Mouse (Mus musculus): ENCODE data around the gene Pef1. TPM values are rescaled to one million over a fixed set of nuclear protein-coding genes. Genes with fewer than 3 reads are reported as not detected.
A peak's percentile ranks its signal among the peaks of the same experiment; 100 is the strongest.

The Pef1 gene
- total and polyA plus RNA-seq, 2 experiments from 2014 or later: 62.0 to 93.4 TPM

- peak; percentile 54 for DNase-seq (ENCODE audit: low spot score)
- peaks cover 56% of the 10 kb centered on the region for H3K4me1 ChIP-seq (ENCODE audit: insufficient read depth, low read length)
- ATAC-seq: peak; percentile 39; the same call in 1 of the 2 replicates
Measured at GRCm38 (mm10) chr4:130078816-130079485, 23.4 kb upstream of the Pef1 start.

DNA sequence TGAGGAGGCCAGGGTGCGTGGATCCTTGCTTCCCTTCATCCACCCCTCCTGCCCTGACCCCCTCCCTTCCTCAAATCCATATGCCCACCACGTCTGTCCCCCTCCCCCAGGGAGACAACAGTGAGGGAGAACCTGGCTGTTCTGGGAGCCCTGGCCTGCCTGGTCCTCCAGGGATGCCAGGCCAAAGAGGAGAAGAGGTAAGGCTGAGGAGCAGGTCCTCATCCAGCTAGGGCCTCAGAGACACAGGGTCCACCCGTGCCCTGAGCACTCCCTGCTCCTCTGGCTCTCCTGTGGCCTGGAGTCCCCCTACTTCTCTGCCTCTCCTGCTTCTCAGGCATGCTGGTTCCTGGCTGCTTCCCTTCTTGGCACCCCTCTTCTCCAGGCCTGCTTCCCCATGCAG lies 22.8 kb upstream of the Pef1 start:
- Histone ChIP-seq H3K4me3 (ENCODE audit: low read length) (no peak overlapping the region), H3K4me1 (ENCODE audit: insufficient read depth, low read length) (peaks cover 56% of the 10 kb centered on the region), H3K27ac (peak overlapping the region; percentile 48; the same call in 1 of the 2 replicates), H3K27me3 (ENCODE audit: insufficient read depth, low read length) (no peaks in the 10 kb centered on the region), H3K36me3 (ENCODE audit: insufficient read depth, low read length) (no peaks in the 10 kb centered on the region), H3K9ac (replicated peaks; ENCODE audit: low read length) (peak overlapping the region; percentile 17; the same call in 1 of the 2 replicates), H3K4me2 (ENCODE audit: low read depth, low read length) (no peak overlapping the region), H3K9me3 (ENCODE audit: low read length) (no peaks in the 10 kb centered on the region)
- ATAC-seq: no peak
- 60% methylated on average over 3 of the region's 3 CpGs for WGBS
- TF ChIP-seq CTCF (IDR thresholded peaks at IDR 0.05; ENCODE audit: low read depth): no peak
- DNase-seq (ENCODE audit: low spot score): no peak

More at GRCm38 (mm10) chr4:130078816-130079485, 23.4 kb upstream of the Pef1 start:
- Histone ChIP-seq H3K36me3 (ENCODE audit: insufficient read depth, low read length) (no peaks in the 10 kb centered on the region), H3K9me3 (ENCODE audit: low read length) (no peaks in the 10 kb centered on the region), H3K4me2 (ENCODE audit: low read depth, low read length) (no peak overlapping the region), H3K27ac (peak overlapping the region; percentile 48), H3K4me3 (ENCODE audit: low read length) (no peak overlapping the region), H3K9ac (replicated peaks; ENCODE audit: low read length) (0 out of 2 replicates have a peak overlapping the region, but pooled peaks have one; percentile 17), H3K27me3 (ENCODE audit: insufficient read depth, low read length) (no peaks in the 10 kb centered on the region)
- WGBS: 48% methylated on average over 17 of the region's 17 CpGs
- no peak for TF ChIP-seq CTCF (IDR thresholded peaks at IDR 0.05; ENCODE audit: low read depth)

DNA sequence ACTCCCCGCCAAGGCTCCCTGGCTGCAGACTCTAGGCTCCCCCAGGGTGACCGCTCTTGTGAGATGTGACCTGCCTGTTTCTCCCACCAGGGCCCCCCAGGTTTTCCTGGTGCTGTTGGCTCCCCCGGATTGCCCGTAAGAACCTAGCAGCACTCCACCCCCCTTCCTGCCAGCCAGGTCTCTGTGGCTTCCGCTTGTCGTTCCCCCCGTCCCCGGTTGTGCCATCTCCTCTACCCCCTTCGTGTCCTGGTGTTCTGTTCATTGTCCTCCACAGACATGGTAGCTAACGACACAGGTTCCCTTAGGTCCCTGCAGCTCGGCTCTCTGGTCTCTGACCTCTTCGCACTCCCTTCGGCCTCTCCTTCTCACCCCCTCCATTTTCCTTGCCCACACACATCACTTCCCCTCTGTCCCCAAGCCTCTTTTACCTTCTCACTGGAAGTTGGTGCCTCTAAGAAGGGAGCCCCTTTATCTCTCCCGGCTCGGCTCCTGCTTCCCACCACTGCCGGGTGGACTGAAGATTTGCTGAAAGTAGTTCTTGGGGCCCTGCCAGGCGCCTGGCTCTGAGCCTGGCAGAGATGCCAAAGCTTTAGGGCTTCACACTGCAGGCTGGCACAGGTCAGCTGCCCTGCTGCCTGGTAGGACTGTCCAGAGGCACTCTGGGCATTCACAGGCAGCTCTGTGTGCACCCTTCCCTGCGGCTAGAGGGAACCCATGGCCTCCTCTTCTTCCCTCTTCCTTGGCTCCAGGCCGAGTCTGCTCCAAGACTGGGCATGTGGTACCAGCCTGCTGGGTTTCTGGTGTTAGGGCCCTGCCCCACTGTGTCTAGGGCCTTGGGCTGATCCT lies 20.8 kb upstream of the Pef1 start:
- peak overlapping the region; percentile 72 for H3K27ac ChIP-seq
- peaks cover 45% of the 10 kb centered on the region for H3K4me1 ChIP-seq (ENCODE audit: insufficient read depth, low read length)
- 47% methylated on average over 19 of the region's 19 CpGs for WGBS

DNA sequence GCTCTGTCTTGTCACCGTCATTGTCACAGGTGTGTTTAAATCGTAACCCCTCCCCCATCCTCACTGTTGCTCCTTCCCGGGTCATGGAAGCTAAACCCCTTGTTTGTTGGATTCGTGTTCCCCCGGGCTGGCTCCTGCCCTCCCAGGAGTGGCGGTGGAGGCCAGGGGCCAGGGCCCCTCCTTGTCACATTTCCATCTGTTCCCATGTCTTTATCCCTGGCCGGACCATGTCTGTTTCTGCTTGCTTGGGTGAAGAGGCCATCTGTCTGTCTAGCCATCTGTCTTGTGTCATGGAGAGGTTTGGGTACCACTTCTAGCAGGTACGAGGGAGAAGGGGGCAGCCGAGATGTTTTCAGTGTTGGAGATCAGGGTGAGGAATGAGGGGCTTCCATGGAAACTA lies 20.1 kb upstream of the Pef1 start:
- no peaks in the 10 kb centered on the region for H3K36me3 ChIP-seq (ENCODE audit: insufficient read depth, low read length)
- DNase-seq (ENCODE audit: low spot score): no peak
- no peaks in the 10 kb centered on the region for H3K9me3 ChIP-seq (ENCODE audit: low read length)
- peak overlapping the region; percentile 72; the same call in 1 of the 2 replicates for H3K27ac ChIP-seq
- H3K9ac ChIP-seq (replicated peaks; ENCODE audit: low read length): no peak overlapping the region
- peaks cover 39% of the 10 kb centered on the region for H3K4me1 ChIP-seq (ENCODE audit: insufficient read depth, low read length)
- no peaks in the 10 kb centered on the region for H3K27me3 ChIP-seq (ENCODE audit: insufficient read depth, low read length)
- 33% methylated on average over 9 of the region's 9 CpGs for WGBS
- no peak overlapping the region for H3K4me3 ChIP-seq (ENCODE audit: low read length)
- 0 out of 2 replicates have a peak overlapping the region, but pooled peaks have one; percentile 5 for H3K4me2 ChIP-seq (ENCODE audit: low read depth, low read length)
- no peak for ATAC-seq
- TF ChIP-seq CTCF (IDR thresholded peaks at IDR 0.05; ENCODE audit: low read depth): no peak

More for the DNA sequence above, 20.8 kb upstream of the Pef1 start:
- ATAC-seq (peak; percentile 86), DNase-seq (ENCODE audit: low spot score) (peak; percentile 88)
- no peaks in the 10 kb centered on the region for H3K36me3 ChIP-seq (ENCODE audit: insufficient read depth, low read length)
- H3K4me2 ChIP-seq (ENCODE audit: low read depth, low read length): peak overlapping the region; percentile 30
- H3K4me3 ChIP-seq (ENCODE audit: low read length): no peak overlapping the region
- no peak overlapping the region for H3K9ac ChIP-seq (replicated peaks; ENCODE audit: low read length)
- H3K9me3 ChIP-seq (ENCODE audit: low read length): no peaks in the 10 kb centered on the region
- peak; percentile 47 for TF ChIP-seq CTCF (IDR thresholded peaks at IDR 0.05; ENCODE audit: low read depth)
- H3K27me3 ChIP-seq (ENCODE audit: insufficient read depth, low read length): no peaks in the 10 kb centered on the region

- H3K9ac ChIP-seq (replicated peaks; ENCODE audit: low read length): no peak overlapping the region
- H3K4me2 ChIP-seq (ENCODE audit: low read depth, low read length): no peak overlapping the region
- no peak overlapping the region for H3K27ac ChIP-seq
- H3K4me3 ChIP-seq (ENCODE audit: low read length): no peak overlapping the region
- H3K27me3 ChIP-seq (ENCODE audit: insufficient read depth, low read length): no peaks in the 10 kb centered on the region; the same call in 1 of the 2 replicates
- H3K36me3 ChIP-seq (ENCODE audit: insufficient read depth, low read length): no peaks in the 10 kb centered on the region
- WGBS: 37% methylated on average over 7 of the region's 7 CpGs
- DNase-seq (ENCODE audit: low spot score): no peak
- no peak for ATAC-seq
- no peaks in the 10 kb centered on the region for H3K9me3 ChIP-seq (ENCODE audit: low read length)
- TF ChIP-seq CTCF (IDR thresholded peaks at IDR 0.05; ENCODE audit: low read depth): no peak
- peaks cover 23% of the 10 kb centered on the region for H3K4me1 ChIP-seq (ENCODE audit: insufficient read depth, low read length)
Measured at GRCm38 (mm10) chr4:130084331-130084945, 17.9 kb upstream of the Pef1 start.

- H3K27me3 ChIP-seq (ENCODE audit: insufficient read depth, low read length): no peaks in the 10 kb centered on the region; the same call in 1 of the 2 replicates
- no peak overlapping the region for H3K9ac ChIP-seq (replicated peaks; ENCODE audit: low read length)
- ATAC-seq (no peak), DNase-seq (ENCODE audit: low spot score) (no peak)
- 66% methylated on average over 12 of the region's 12 CpGs for WGBS
- no peak overlapping the region for H3K4me2 ChIP-seq (ENCODE audit: low read depth, low read length)
- H3K36me3 ChIP-seq (ENCODE audit: insufficient read depth, low read length): no peaks in the 10 kb centered on the region
- H3K4me1 ChIP-seq (ENCODE audit: insufficient read depth, low read length): peaks cover 20% of the 10 kb centered on the region
- no peak overlapping the region for H3K4me3 ChIP-seq (ENCODE audit: low read length)
- H3K27ac ChIP-seq: no peak overlapping the region
- no peaks in the 10 kb centered on the region for H3K9me3 ChIP-seq (ENCODE audit: low read length)
- TF ChIP-seq CTCF (IDR thresholded peaks at IDR 0.05; ENCODE audit: low read depth): no peak
Measured at GRCm38 (mm10) chr4:130085246-130085820, 17.0 kb upstream of the Pef1 start.
